Mouse (Mus musculus) frontal cortex, postnatal 36 days (tissue): Measurements from ENCODE around the gene Leprot.

Source experiments
- DNase-seq, 2 experiments: peaks; one replicate each; pipeline ENCODE4 v3.0.0; 2022; ENCODE audit warnings: low spot score in 2 of 2

The Leprot gene

DNA sequence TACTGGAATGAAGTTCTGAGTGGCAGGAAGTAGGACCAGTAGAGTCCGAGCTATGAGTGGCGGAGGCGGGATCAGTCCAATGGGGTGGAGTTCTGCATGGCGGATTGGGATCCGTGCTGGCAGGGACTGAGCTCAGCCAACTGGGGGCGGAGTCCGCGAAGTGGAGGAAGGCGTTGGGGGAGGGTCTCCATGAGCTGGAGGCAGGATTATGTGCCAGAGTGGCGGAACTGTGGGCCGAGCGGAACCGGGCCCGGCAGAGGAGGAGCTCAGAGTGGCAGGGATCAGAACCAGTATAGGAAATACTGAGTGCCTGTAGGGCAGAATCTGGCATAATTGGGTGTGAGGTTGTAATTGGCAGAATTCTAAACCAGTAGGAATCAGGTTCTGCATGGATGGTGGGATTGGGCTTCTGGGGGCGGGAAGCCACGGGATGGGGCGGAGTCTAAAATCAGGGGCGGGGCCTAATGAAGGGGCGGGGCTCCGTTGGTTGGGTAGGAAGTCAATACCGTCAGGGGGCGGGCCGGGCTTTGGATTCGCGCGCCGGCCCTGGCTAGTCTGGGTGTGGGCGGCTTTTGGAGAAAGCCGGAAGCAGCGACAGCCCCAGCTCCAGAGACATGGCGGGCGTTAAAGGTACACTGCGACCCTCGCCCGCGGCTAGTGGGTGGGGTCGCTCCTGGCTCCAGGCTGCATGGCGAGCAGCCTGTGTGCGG lies at the start of gene Leprot:
TSS of gene Leprot (plus strand) at position 523 of the 710 bp plus-strand sequence.
- peak; percentile 100 for DNase-seq

DNA sequence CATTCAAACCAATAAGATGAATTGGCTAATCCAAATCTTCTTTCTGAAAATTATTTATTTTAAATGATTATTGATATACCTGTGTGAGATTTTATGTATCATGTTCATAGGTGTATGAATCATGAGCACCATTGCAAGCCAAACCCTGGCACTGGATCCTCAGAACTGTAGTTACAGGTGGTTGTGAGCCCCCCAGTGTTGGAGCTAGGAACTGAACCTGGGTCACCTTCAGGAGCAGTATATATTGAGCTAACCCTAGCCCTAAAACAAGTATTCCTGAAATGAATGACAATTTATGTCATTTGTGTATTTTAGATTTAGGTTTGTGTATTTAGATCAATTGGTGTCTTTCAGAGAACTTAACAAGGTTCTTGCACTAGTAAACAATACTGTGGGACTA lies 45.8 kb upstream of the Leprot start:
- DNase-seq: no peak

DNA sequence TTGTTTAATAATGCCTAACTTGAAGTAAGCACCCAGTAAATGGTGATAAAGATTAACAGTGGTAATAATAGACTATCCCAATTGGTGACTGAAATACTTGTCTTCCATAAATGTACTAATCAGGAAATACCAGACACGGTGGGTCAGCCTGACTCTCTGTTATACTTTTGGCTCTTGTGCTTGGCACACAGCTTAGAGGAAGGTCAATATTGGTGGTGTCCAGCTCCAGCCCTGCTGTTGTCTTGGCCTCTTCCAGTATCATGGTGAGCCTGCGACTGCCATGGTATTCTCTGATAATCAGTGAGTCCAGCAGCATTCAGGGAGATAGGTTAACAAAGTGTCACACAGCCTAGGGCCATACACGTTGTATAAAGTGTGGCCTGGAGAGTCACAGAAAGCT lies 43.9 kb upstream of the Leprot start:
- DNase-seq: no peak

DNA sequence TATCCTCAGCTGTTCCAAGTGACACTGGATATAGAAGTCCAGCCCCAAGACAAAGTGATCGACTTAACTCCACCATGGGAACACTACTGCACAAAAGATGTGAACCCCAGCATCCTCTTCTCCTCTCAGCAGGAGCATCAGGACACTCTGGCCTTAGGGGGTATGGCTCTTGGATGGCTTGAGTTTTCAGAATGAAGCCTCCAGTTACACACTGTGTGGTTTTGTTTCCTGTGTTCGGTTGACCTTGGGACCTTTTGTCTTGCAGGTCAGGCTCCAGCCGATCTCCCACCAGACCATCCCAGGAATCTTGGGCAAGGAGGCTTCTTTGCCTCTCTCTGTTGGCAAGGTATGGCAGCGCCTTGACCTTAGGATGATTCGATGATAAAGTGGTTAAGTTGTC lies 31.0 kb upstream of the Leprot start:
- DNase-seq: no peak

DNA sequence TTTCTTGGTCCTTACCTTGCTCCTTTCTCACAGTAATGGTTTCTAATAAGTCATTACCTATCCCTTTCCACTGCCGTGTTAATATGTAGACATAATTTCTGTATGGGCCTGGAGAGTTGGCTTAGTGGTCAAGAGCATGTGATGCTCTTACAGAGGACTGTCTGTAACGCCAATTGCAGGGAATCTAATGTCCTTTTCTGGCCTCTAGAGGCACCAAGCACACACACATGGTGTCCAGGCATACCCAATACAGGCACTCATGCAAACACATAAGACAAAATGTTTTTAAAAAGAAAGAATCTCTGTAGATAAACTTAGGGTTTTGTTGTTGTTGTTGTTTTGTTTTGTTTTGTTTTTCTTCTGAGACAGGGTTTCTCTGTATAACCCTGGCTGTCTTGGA lies 29.8 kb upstream of the Leprot start:
- DNase-seq: no peak

DNA sequence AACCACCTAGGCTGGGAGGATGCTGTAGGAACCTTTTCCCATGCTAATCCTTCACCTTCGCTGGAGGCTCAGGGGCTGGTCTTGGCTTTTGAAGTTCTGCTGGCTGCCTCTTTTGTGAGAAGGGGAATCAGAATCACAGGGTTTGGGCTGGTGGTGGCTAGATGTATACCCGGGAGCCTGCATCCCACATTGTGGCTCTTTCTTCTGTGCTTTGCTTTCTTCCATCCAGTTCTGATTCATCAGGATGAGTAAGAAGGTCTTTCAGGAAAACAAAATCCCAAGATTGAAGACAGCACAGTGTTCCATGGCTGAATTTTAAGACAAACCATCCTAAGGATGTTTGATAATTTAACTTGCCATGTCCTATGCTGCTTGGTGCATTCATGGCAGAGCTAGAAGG lies 27.3 kb upstream of the Leprot start:
- DNase-seq: no peak

DNA sequence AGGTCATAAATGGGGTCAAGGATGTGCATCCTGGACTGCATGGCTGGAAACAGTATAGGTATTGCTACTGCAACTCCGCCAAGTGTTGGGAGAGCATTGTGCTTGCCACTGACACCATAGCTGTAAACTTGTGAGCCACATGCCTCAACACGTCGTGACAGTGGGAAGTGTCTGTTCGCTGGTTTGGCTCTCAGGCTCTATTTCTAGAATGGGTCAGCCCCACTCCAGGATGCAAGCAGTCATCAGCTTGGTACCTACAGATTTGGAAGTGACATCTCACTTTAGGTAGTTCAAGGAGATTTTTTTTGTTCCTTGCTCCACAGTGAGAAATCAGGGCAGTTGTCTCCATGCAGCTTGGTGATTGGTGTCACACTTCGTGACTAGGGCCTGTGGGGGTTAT lies 26.3 kb upstream of the Leprot start:
- no peak for DNase-seq

DNA sequence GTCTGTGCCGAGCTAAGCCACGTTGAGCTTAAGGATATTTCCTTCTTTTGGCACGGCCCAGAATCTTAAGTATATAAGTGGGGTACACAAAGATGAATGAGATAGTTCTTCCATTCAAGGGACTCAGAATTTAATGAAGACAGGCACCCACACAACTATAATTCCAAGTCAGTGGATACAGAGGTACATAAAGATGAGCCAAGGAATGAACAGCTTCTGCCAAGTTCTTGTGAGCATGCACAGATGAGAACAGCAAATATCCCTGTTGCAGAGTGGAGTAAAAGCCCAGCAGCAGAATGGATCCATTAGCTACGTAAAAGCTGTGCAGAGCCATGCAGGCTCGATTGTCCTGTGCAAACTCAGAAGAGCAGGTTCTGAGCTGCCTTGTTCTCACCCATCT lies 22.2 kb upstream of the Leprot start:
- no peak for DNase-seq

DNA sequence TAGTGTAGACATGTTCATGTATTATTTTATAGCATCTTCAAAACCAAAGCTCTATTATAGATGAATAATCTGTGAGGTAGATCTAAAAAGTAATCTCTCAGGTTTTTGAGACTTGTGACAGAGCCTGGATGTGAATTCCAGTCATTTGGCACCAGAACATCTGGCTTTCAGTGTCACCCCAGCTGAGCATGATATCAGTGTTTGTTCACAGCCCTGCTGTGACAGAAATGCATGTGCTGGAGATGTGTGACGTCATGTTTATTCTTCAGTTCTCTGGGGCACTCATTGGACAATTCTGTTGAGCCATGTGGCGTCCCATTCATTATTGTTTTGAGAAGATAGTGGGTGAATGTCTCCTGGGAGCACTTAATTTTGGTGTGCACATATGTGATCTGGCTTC lies 11.9 kb upstream of the Leprot start:
- no peak for DNase-seq

DNA sequence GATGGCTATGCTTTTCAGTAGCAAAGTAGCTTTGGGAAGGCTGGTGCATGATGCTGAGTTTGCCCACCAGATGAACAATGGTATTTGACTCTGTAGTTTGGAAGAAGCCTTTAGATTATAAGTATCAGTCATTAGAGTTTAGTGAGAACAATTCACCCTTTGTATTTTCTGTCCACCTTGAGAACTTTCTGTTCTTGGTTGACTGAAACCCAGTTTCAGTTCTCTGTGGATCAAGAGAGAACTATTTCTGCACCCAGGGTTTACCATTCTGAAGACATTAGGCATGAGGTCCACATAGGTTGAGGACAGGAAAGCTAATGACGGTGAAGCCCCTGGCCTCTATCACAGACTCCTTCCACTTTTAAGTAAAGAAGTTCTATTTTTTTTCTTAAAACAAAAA lies 10.0 kb upstream of the Leprot start:
- DNase-seq: no peak

DNA sequence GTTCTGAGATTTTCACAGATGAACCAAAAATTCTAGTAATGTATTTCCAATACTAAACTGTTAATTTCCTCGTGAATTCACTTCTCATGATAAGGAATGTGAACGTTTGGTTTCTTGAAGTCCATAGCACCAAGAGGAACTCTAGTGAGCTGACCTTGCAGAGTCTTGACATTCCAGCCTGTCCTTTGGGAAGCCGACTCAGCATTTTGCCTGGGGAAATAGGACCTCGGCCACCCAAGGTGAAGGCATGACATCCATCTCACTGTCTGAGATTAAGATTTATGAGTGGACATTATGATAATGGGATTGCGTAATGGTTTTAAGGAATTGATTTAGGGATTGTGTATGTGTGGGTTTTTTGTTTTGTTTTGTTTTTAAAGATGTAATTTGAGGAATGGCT lies 6.9 kb upstream of the Leprot start:
- no peak for DNase-seq

DNA sequence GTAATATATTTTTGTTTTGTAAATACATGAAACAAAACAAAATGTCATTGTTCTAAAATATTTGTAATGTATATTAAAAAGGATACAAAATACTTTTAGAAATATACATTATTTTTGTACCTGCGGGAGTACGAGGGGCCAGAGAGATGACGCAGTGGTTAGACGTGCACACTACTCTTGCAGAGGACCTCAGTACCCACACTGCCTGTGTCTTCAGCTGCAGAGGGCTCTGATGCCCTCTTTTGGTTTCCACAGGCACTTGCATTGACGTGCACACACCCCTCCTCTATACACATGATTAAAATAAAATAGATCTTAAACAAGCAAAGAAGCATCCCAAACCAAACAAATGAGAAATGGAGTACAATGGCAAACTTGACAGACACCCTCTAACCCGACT lies 4.8 kb upstream of the Leprot start:
- no peak for DNase-seq

DNA sequence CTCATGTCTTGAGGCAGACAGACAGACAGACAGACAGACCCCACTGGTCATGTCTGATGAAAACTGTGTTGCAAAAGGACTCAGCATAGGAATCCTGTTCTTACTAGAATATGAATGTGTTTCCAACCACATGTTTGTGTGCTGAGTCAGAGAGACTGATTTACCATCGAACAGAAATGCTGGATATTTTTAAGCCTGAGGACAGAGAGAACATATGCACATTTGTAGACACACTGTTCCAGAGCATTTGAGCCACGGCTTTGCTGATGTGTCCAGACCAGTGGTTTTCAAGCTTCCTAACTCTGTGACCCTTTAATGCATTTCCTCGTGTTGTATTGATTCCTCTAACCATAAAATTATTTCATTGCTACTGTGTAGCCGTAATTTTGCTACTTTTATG lies 4.3 kb upstream of the Leprot start:
- DNase-seq: peak in 1 of 2 experiments; percentile 41

DNA sequence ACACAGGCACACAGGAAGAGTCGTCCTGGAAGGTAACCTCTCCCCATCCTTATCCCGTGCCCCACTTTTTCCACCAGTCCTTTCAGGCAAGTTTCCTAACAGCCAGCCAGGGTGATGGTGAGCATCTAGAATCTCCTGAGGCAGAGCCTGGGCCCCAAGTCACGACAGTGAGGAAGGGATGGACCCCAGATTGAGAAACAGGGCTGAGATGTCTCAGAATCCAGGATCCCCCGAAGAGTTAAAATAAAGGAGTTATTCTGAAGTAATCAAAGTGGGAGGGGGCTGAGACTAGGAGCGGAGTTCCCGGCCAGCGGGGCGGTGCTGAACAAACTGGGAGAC lies 692 bp upstream of the Leprot start:
- no peak for DNase-seq

DNA sequence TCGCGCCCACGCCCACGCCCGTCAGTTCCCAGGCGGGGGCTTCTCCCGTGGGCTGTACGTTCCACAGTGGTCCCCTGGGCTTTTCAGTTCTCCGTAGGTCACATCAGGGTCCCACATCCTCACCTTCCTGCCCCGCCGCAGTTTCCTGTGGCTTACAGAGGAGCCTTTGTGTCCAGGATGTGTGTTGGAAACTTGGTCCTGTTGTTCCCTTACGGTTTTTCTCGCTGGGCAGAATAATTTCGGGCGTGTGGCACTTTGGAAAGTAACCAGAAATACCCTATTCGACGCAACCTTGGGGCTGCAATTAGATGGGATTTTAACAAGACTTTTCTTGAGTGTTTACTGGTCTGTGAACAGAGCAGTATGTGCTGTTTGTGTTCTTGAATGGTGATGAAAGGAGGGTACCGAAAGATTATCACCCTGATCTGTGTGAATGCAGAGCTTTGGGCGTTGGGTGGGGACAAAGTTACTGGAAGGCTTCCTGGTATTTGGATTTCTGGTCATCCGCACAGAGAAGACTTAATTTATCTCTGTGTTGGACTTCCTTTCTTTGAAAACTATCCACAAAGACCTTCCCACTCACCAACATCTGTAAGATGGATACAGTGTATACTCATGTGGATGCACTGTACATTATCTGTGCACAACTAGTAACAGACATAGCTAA lies 591 bp downstream of the Leprot start:
- no peak for DNase-seq

DNA sequence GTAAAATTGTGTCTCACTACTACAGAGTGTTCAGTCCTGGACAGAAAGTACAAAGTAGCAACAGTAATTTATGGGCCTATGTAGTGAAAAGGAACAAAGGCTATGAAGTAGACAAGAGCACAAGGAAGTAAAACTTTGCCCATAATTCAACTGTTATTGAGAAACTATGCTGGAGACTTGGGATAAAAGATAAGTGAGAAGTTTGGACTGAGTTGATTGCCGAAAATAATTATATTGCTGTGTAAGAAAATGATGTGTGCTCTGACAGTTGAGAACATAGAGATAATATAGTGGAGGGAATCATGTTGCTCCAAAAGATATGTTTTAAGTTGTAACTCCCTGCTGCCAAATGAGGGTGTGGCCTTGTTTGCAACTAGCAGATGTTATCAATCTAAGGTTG lies 1.2 kb downstream of the Leprot start:
- DNase-seq: no peak

DNA sequence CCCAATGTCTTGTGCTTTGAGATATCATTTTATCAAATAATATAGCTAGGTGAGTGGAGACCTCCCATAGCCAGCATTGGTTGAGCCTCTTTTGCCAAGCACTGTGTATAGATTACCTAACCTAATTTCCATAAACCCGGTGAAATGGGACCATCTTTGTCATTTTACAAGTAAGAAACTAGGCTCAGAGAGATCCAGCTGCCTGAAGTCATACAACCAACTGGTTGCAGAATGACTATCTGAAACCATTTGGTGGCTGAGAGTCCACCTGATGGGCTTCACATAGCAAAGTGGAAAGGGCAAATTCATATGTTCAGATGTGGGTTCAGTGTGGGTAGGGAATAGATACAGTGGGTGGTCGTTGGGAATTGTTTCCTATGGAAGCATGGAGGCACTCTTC lies 3.4 kb downstream of the Leprot start:
- DNase-seq: no peak

DNA sequence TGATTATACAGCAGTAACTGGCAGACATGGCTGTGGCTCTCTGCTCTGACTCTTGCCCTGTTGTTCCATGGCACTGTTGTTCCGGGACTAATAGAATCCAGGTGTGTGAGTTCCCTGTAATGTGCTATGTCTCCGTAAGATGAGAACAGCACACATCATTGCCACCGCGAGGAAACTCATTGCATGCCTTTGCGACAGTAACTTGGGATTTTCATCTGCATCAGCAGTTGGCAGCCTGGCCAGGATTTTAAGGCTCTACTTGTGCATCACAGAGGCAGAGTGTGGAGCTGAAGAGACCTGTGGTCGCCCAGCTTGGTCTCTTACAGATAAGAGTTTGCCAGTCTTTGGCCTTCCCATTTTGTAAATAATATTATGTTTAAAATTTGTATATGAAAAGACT lies 6.7 kb downstream of the Leprot start:
- no peak for DNase-seq

DNA sequence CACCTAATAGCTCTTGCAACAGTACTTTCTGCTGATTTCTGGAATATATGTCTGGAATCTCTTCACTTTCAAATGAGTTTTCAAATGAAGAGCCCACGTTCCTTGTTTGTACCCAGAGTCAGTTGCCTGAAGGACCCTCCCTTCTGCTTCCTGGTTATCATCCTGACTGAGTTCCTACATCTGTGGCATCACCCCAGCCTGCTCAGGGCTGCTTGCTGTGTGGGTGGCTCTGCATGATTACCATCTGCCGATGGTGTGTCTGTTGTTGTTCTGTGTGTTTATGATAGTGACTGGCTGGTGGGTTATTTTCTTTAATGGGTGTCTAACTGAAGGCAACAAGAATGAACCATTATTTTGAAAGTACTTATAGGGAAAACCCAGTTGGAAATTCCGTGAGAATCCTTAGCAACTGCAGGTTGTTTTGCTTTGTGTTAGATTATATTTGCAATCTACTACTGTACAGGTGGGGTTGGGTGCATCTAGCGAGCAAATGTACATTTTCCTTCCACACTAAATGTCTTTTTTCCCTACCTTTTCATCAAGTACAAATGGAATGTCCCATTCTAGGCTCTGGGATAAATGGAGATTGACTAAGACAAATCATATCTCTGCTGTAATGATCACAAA lies 7.4 kb downstream of the Leprot start:
- DNase-seq: no peak

DNA sequence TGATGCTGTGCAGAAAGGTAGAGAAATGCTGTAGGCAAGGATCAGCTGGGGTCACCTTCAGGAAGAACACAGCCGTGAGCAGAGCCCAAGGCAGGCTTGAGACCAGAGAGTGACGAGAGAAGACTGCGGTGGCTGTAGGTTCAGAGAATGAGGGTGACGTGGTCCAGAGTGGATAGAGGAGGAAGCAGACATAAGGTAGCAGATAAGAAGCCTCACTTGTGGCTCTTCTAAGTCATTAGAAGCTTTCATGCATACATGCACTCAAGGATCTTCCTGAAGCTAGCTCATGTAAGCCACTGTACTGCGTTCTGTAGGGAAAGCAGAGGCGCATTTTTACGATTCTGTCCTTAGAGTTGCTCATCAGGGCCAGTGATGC lies 7.9 kb downstream of the Leprot start:
- DNase-seq: no peak

DNA sequence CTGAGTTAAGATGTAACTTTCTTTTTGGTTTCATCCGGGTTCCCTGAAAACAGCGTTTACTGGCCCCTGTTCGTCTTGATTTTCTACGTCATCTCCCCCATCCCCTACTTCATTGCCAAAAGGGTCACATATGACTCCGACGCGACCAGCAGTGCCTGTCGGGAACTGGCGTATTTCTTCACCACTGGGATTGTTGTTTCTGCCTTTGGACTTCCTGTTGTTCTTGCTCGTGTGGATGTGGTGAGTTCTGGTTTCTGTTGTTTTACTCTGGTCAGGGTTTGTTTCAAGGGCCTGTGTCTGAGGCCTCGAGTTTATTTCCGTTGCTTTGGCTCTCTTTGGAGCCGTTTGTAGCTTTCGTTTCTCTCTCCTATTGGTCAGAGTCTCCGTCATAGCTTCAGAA lies 8.5 kb downstream of the Leprot start:
- no peak for DNase-seq

DNA sequence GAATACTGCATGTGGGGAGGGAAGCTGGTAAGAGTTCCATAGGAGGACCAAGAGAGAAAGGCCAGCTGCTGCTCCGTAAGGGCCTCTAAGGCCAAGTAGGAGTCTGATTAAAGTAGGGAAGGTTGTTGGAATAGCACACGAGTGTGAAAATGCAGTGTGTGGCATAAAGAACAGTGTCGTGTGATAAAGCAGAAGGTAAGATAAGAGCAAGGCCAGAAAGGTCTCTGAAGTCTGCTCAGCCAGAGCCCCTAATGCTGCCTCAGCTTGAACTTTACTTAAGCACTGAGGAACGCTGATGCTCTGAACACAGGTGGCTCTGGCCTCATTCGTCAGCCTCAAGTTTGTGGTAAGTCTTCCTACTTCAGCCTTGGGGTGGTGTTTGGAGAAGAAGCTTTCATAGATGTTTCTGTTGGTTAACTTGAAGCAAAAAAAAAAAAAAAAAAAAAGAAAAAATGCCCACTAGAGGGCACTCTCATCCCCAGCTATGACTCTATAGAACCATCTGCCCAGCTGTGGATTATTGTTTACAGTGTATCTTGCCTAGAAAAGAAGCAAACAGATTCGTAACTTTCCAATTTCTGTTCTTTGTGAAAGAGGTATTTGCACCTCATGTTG lies 9.5 kb downstream of the Leprot start:
- DNase-seq: no peak

DNA sequence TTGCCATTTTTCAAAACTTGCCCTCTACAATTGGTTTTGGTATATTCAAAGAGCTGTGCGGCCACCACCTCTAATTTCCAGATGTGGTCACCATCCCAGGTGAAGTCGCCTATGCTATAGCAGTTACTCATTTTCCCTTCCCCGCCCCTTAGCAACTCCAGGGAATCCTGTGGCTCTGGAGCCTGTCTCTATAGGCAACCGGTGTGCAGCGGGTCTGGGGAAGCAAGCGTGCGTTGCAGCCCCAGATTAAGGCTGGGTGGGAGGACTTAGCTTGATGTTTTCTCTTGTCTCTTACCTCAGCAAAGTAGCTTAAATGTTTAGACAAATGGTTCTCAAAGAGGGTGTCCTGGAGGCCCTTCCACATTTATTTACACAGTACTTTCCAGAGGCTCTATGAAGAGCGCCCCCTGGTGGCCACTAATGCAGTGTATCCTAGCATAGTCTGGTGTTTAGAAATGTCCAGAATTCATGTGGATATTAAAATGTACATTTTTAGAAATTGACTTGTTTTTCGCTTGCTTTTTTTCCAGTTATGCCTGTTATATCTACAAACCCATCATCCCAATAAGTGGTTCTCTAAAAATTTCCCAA lies 16.7 kb downstream of the Leprot start:
- peak; percentile 34 to 40 for DNase-seq
